Mouse (Mus musculus): ENCODE data around the gene Pou2f3. TPM values are rescaled to one million over a fixed set of nuclear protein-coding genes. Genes with fewer than 3 reads are reported as not detected.

Gene Pou2f3
- total and polyA plus RNA-seq, 3 experiments, result not detected

- no peak overlapping the region for H3K27ac ChIP-seq (ENCODE audit: control insufficient read depth, low read depth, low read length)
- H3K4me3 ChIP-seq (ENCODE audit: control insufficient read depth in 1 of 2, insufficient read depth in 1 of 2, low read depth in 2 of 2, low read length in 2 of 2), result no peak overlapping the region
- no peaks in the 10 kb centered on the region for H3K79me2 ChIP-seq (ENCODE audit: control insufficient read depth, insufficient read depth, low read length, poor library complexity)
- TF ChIP-seq POLR2AphosphoS2 (IDR thresholded peaks at IDR 0.05; ENCODE audit: low read length) (no peak), CTCF (IDR thresholded peaks at IDR 0.05 in 2 of 3, conservative IDR thresholded peaks at IDR 0.05 in 1 of 3; ENCODE audit: control insufficient read depth in 1 of 3, insufficient read depth in 1 of 3, low read depth in 2 of 3, low read length in 3 of 3, poor library complexity in 1 of 3, severe bottlenecking in 1 of 3) (no peak), EP300 (IDR thresholded peaks at IDR 0.05; ENCODE audit: low read depth in 1 of 2, low read length in 2 of 2) (no peak), SMC3 (IDR thresholded peaks at IDR 0.05; ENCODE audit: low read depth, low read length) (no peak)
- no peak overlapping the region for H3K9ac ChIP-seq (ENCODE audit: control insufficient read depth, low read depth, low read length, poor library complexity, severe bottlenecking)
- no peak for DNase-seq (ENCODE audit: low read depth, low spot score)
- H3K4me1 ChIP-seq (ENCODE audit: control insufficient read depth in 1 of 2, insufficient read depth in 2 of 2, low read length in 2 of 2), result peaks cover under 1 to 4% of the 10 kb centered on the region in 2 experiments; a peak in 3 of 4 replicates
- H3K27me3 ChIP-seq (ENCODE audit: control insufficient read depth in 1 of 2, insufficient read depth in 2 of 2, low read length in 2 of 2), result no peaks in the 10 kb centered on the region
- H3K9me3 ChIP-seq (replicated peaks; ENCODE audit: insufficient read depth, low read length), result no peaks in the 10 kb centered on the region
- H3K36me3 ChIP-seq (ENCODE audit: control insufficient read depth in 1 of 2, insufficient read depth in 2 of 2, low read length in 2 of 2), result peaks cover 0 to 3% of the 10 kb centered on the region in 2 experiments; a peak in 2 of 4 replicates
Measured at GRCm38 (mm10) chr9:43252790-43253189, 42.6 kb upstream of the Pou2f3 start.

- no peaks in the 10 kb centered on the region for H3K79me2 ChIP-seq (ENCODE audit: control insufficient read depth, insufficient read depth, low read length, poor library complexity)
- no peak overlapping the region for H3K9ac ChIP-seq (ENCODE audit: control insufficient read depth, low read depth, low read length, poor library complexity, severe bottlenecking)
- no peak for DNase-seq (ENCODE audit: low read depth, low spot score)
- no peak for TF ChIP-seq E2F4 (IDR thresholded peaks at IDR 0.05; ENCODE audit: borderline replicate concordance, low read depth, low read length)
- TF ChIP-seq HCFC1 (IDR thresholded peaks at IDR 0.05; ENCODE audit: low read depth, low read length), result no peak
- TF ChIP-seq CHD2 (IDR thresholded peaks at IDR 0.05; ENCODE audit: low read length), result no peak
- TF ChIP-seq ZC3H11A (IDR thresholded peaks at IDR 0.05; ENCODE audit: low read depth, low read length), result no peak
- TF ChIP-seq UBTF (IDR thresholded peaks at IDR 0.05; ENCODE audit: borderline replicate concordance, insufficient read depth, low read depth, low read length), result no peak
- TF ChIP-seq SIN3A (IDR thresholded peaks at IDR 0.05; ENCODE audit: low read length), result no peak
- no peak for TF ChIP-seq BHLHE40 (IDR thresholded peaks at IDR 0.05; ENCODE audit: borderline replicate concordance, low read depth, low read length)
- TF ChIP-seq MAFK (IDR thresholded peaks at IDR 0.05; ENCODE audit: borderline replicate concordance, low read depth, low read length), result no peak
- H3K4me1 ChIP-seq (ENCODE audit: control insufficient read depth in 1 of 2, insufficient read depth in 2 of 2, low read length in 2 of 2), result peaks cover 3 to 9% of the 10 kb centered on the region in 2 experiments
- no peaks in the 10 kb centered on the region for H3K27me3 ChIP-seq (ENCODE audit: control insufficient read depth in 1 of 2, insufficient read depth in 2 of 2, low read length in 2 of 2)
- H3K9me3 ChIP-seq (replicated peaks; ENCODE audit: insufficient read depth, low read length), result no peaks in the 10 kb centered on the region
- H3K36me3 ChIP-seq (ENCODE audit: control insufficient read depth in 1 of 2, insufficient read depth in 2 of 2, low read length in 2 of 2), result peaks cover 0 to 9% of the 10 kb centered on the region in 2 experiments; a peak in 2 of 4 replicates
- H3K4me3 ChIP-seq (ENCODE audit: control insufficient read depth in 1 of 2, insufficient read depth in 1 of 2, low read depth in 2 of 2, low read length in 2 of 2), result no peak overlapping the region
- H3K27ac ChIP-seq (ENCODE audit: control insufficient read depth, low read depth, low read length), result no peak overlapping the region
Measured at GRCm38 (mm10) chr9:43251786-43252185, 41.6 kb upstream of the Pou2f3 start.

GRCm38 (mm10) chr9:43246738-43247180 lies 36.6 kb upstream of the Pou2f3 start:
- Histone ChIP-seq H3K4me3 (ENCODE audit: control insufficient read depth in 1 of 2, insufficient read depth in 1 of 2, low read depth in 2 of 2, low read length in 2 of 2) (peak overlapping the region; percentile 27 to 55), H3K36me3 (ENCODE audit: control insufficient read depth in 1 of 2, insufficient read depth in 2 of 2, low read length in 2 of 2) (peaks cover 0 to 40% of the 10 kb centered on the region in 2 experiments; a peak in 2 of 4 replicates), H3K4me1 (ENCODE audit: control insufficient read depth in 1 of 2, insufficient read depth in 2 of 2, low read length in 2 of 2) (peaks cover 13 to 43% of the 10 kb centered on the region in 2 experiments), H3K27ac (ENCODE audit: control insufficient read depth, low read depth, low read length) (peak overlapping the region; percentile 94), H3K79me2 (ENCODE audit: control insufficient read depth, insufficient read depth, low read length, poor library complexity) (no peaks in the 10 kb centered on the region), H3K27me3 (ENCODE audit: control insufficient read depth in 1 of 2, insufficient read depth in 2 of 2, low read length in 2 of 2) (no peaks in the 10 kb centered on the region), H3K9ac (ENCODE audit: control insufficient read depth, low read depth, low read length, poor library complexity, severe bottlenecking) (peak overlapping the region; percentile 67), H3K9me3 (replicated peaks; ENCODE audit: insufficient read depth, low read length) (no peaks in the 10 kb centered on the region)
- DNase-seq (ENCODE audit: low read depth, low spot score), result peak; percentile 80
- TF ChIP-seq POLR2A (IDR thresholded peaks at IDR 0.05; ENCODE audit: control insufficient read depth in 1 of 2, insufficient read depth in 1 of 2, low read depth in 1 of 2, low read length in 2 of 2, poor library complexity in 1 of 2), result 0 out of 4 replicates have a peak, but pooled peaks of 1 of the 2 experiments have one; percentile 13
- TF ChIP-seq EP300 (IDR thresholded peaks at IDR 0.05; ENCODE audit: low read depth in 1 of 2, low read length in 2 of 2), result peak in 1 of 2 experiments; percentile 21; a peak in 1 of 4 replicates
- TF ChIP-seq SMC3 (IDR thresholded peaks at IDR 0.05; ENCODE audit: low read depth, low read length), result 0 out of 2 replicates have a peak, but pooled peaks have one; percentile 1
- no peak for TF ChIP-seq POLR2AphosphoS2 (IDR thresholded peaks at IDR 0.05; ENCODE audit: low read length)
- peak; percentile 56 for TF ChIP-seq GATA1 (IDR thresholded peaks at IDR 0.05; ENCODE audit: low read depth, low read length)
- TF ChIP-seq MAZ (IDR thresholded peaks at IDR 0.05; ENCODE audit: low read depth, low read length), result 0 out of 2 replicates have a peak, but pooled peaks have one; percentile 58
- no peak for TF ChIP-seq GABPA (IDR thresholded peaks at IDR 0.05; ENCODE audit: low read depth, low read length)
- TF ChIP-seq MYC (IDR thresholded peaks at IDR 0.05; ENCODE audit: low read depth, low read length), result no peak; the same call in 1 of the 2 replicates
- TF ChIP-seq TAL1 (IDR thresholded peaks at IDR 0.05; ENCODE audit: low read length), result no peak
- TF ChIP-seq ELF1 (IDR thresholded peaks at IDR 0.05; ENCODE audit: low read depth, low read length), result no peak; the same call in 1 of the 2 replicates
- peak; percentile 50 for TF ChIP-seq NRF1 (IDR thresholded peaks at IDR 0.05; ENCODE audit: insufficient read depth, low read depth, low read length, poor library complexity, severe bottlenecking)
- no peak for TF ChIP-seq BHLHE40 (IDR thresholded peaks at IDR 0.05; ENCODE audit: borderline replicate concordance, low read depth, low read length)
- TF ChIP-seq ZMIZ1 (IDR thresholded peaks at IDR 0.05; ENCODE audit: low read depth, low read length), result no peak
- TF ChIP-seq POLR2AphosphoS5 (IDR thresholded peaks at IDR 0.05; ENCODE audit: borderline replicate concordance, low read depth, low read length), result no peak
- no peak for TF ChIP-seq MEF2A (IDR thresholded peaks at IDR 0.05; ENCODE audit: extremely low read depth, insufficient replicate concordance, low read depth, low read length, poor library complexity, severe bottlenecking)
- TF ChIP-seq MAX (IDR thresholded peaks at IDR 0.05; ENCODE audit: low read length), result 0 out of 2 replicates have a peak, but pooled peaks have one; percentile 26

Measured in MEL (cell line).